Mouse (Mus musculus): ENCODE measurements around the gene Aen. TPM values are rescaled to one million over a fixed set of nuclear protein-coding genes. Genes with fewer than 3 reads are reported as not detected.

The Aen gene
- polyA plus RNA-seq, 1 experiment from 2014 or later: 57.4 TPM

DNA sequence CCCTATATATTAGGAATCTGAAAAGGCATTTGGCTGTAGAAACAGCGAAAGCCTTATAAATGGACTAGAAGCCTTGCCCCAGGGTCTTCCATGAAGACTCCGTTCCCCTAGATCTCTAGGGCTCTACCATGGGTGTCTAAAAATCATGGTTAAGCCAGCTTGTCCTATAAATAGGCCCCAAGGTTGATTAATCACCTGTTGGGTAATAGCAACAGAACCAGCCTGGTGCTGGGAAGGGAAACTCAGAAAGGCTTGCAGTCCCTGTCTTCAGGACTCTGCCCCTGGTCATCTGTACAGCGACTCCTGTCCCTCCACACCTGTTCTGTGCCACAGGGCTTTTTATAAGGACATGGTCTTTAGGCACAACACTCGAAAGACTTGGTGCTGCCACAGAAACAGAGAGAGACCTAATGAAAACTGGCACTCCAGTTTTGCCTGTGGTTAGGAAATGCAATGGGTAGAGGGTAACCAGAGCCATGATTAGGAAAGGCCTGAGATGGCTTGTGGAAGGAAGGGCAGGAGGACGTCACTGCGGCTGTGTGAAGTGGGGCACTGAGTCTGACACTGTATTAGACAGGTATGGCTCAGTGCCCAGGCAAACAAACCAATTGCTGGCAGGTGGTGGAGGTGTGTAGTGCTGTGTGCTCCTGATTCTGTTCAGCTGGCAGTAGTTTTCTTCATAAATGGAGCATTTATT is 7.7 kb downstream of the Aen start:
- no peaks in the 10 kb centered on the region for H3K27me3 ChIP-seq (ENCODE audit: insufficient read depth, poor library complexity, severe bottlenecking)
- H3K36me3 ChIP-seq: peaks cover 63% of the 10 kb centered on the region
- WGBS: 90% methylated on average over 6 of the region's 6 CpGs
- H3K4me3 ChIP-seq: no peak overlapping the region
- no peak for DNase-seq (ENCODE audit: low spot score)
- H3K9me3 ChIP-seq: no peaks in the 10 kb centered on the region
- H3K27ac ChIP-seq: no peak overlapping the region
- no peaks in the 10 kb centered on the region for H3K4me1 ChIP-seq

DNA sequence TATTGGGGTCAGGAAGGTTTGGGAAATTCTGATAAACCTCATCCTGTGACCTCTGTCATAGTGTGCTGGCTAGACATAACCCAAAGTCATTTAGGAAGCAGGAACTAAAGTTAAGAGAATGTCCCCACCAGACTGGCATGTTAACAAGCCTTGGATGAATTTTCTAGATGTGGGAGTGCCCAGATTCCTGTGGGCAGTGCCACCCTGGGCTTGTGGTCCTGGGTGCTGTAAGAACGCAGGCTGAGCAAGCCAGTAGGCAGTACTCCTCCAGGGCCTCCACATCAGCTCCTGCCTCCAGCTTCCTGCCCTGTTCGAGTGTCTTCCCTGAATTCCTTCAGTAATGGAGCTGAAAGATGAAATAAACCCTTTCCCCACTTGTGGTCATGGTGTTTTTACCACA is 8.5 kb downstream of the Aen start:
- no peak for DNase-seq (ENCODE audit: low spot score)
- Histone ChIP-seq H3K4me3 (no peak overlapping the region), H3K9me3 (no peaks in the 10 kb centered on the region), H3K36me3 (peaks cover 67% of the 10 kb centered on the region), H3K27ac (no peak overlapping the region), H3K27me3 (ENCODE audit: insufficient read depth, poor library complexity, severe bottlenecking) (no peaks in the 10 kb centered on the region), H3K4me1 (no peaks in the 10 kb centered on the region)
- 94% methylated on average over 2 of the region's 2 CpGs for WGBS

GRCm38 (mm10) chr7:78909026-78909425 is 13.4 kb downstream of the Aen start:
- H3K27me3 ChIP-seq (ENCODE audit: insufficient read depth, poor library complexity, severe bottlenecking): no peaks in the 10 kb centered on the region
- peaks cover 21% of the 10 kb centered on the region for H3K4me1 ChIP-seq
- H3K9me3 ChIP-seq: no peaks in the 10 kb centered on the region
- whole genome bisulfite sequencing: 84% methylated on average over 6 of the region's 6 CpGs
- DNase-seq (ENCODE audit: low spot score): no peak
- H3K27ac ChIP-seq: no peak overlapping the region
- H3K4me3 ChIP-seq: no peak overlapping the region
- H3K36me3 ChIP-seq: peaks cover 50% of the 10 kb centered on the region

DNA sequence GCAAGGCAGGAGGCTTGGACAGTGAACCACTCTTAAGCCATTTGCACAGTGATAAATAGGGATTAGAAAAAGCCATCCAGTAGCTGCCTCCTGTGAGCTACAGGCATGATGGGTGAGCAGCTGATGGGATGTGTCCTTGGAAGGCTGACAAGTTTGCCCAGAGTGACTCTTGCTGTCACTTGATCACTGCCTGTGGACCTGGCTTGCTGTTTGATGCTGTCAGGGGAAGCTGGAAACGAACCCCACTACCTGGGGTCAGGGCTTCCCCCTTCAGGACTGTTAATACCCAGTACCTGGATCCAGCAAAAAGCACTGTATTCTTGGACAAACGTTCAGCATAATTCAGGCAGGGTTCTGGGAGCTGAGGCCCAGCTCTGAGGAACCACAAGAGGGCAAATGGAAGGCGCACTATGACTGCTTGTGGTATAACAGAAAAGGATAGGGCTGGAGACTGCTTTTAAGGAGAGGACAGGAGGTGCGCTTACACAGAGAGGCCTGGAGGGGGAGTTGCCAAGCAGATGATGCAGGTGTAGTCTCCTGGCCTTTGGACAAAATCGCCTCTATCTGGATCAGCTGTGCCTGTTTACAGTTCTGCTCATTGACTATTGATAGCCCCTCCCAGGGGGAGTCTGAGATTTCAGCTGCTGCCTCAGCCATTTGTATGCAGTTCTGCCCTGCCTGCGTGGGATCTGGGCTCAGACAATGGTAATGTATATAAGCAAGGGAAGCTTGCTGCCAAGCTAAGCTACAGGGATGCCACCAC is 14.9 kb downstream of the Aen start:
- Histone ChIP-seq H3K4me1 (peaks cover 23% of the 10 kb centered on the region), H3K27me3 (ENCODE audit: insufficient read depth, poor library complexity, severe bottlenecking) (no peaks in the 10 kb centered on the region), H3K9me3 (no peaks in the 10 kb centered on the region), H3K4me3 (no peak overlapping the region), H3K27ac (no peak overlapping the region), H3K36me3 (peaks cover 35% of the 10 kb centered on the region)
- WGBS: 44% methylated on average over 6 of the region's 6 CpGs
- no peak for DNase-seq (ENCODE audit: low spot score)

- no peak for DNase-seq (ENCODE audit: low spot score)
- Histone ChIP-seq H3K27me3 (ENCODE audit: insufficient read depth, poor library complexity, severe bottlenecking) (no peaks in the 10 kb centered on the region), H3K4me3 (no peak overlapping the region), H3K4me1 (peaks cover 23% of the 10 kb centered on the region), H3K9me3 (no peaks in the 10 kb centered on the region), H3K27ac (no peak overlapping the region), H3K36me3 (peaks cover 28% of the 10 kb centered on the region)
- WGBS: 90% methylated on average over 4 of the region's 4 CpGs
These were observed 15.6 kb downstream of the Aen start for GRCm38 (mm10) chr7:78911209-78911608.

DNA sequence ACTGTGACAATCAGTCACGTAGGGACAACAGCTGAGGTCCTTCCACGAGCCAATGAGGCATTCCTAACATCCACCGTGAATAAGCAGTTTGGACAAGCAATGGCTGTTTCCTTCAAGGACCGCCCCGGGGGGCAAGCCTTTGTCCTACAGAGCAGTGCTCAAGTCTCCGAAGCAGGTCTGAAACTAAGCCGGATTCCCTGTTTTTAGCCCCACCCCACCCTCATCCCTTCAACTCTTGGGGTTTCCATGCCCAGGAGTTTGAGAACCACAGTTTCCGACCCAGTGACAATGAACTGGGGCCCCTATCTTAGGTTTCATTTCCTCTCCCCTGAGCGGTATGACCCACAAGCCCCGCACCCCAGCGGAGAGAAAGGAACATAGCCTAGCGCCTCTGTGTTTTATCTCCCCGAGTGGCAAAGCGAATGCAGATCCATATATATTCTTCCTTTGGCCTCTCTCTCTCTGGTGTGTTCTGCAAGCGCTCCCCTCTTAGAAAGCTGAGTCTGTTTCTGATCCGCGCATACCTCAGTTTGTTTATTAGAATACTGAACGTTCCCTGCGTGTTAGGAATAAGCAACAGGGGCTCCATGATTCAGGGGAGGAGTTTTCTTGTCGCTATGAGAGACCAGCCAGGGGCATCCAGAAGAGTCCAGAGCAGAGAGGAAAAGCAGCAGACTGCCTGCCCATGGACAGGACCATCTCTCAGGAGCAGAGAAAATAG is 16.8 kb downstream of the Aen start:
- WGBS: 21% methylated on average over 20 of the region's 20 CpGs
- Histone ChIP-seq H3K27ac (peak overlapping the region; percentile 71), H3K9me3 (no peaks in the 10 kb centered on the region), H3K36me3 (peaks cover 17% of the 10 kb centered on the region; the same call in 1 of the 2 replicates), H3K4me3 (peak overlapping the region; percentile 46), H3K4me1 (peaks cover 23% of the 10 kb centered on the region), H3K27me3 (ENCODE audit: insufficient read depth, poor library complexity, severe bottlenecking) (no peaks in the 10 kb centered on the region)
- no peak for DNase-seq (ENCODE audit: low spot score)

GRCm38 (mm10) chr7:78912974-78913474 is 17.4 kb downstream of the Aen start, which contains the start of gene Isg20:
Gene Isg20, plus strand, starts transcription at chr7:78913424.
- H3K4me3 ChIP-seq: peak within 1 kb of the TSS; percentile 46
- peak within 1 kb of the TSS; percentile 71 for H3K27ac ChIP-seq
- 73% methylated on average over 5 of the region's 5 CpGs for WGBS
- H3K36me3 ChIP-seq: peaks cover 17% of the 10 kb centered on the region; the same call in 1 of the 2 replicates
- peaks cover 23% of the 10 kb centered on the region for H3K4me1 ChIP-seq
- H3K9me3 ChIP-seq: no peaks in the 10 kb centered on the region
- no peak for DNase-seq (ENCODE audit: low spot score)
- no peaks in the 10 kb centered on the region for H3K27me3 ChIP-seq (ENCODE audit: insufficient read depth, poor library complexity, severe bottlenecking)

GRCm38 (mm10) chr7:78913649-78914544 is 18.2 kb downstream of the Aen start:
- no peaks in the 10 kb centered on the region for H3K9me3 ChIP-seq
- peaks cover 9% of the 10 kb centered on the region; the same call in 1 of the 2 replicates for H3K36me3 ChIP-seq
- 69% methylated on average over 19 of the region's 19 CpGs for WGBS
- no peak for DNase-seq (ENCODE audit: low spot score)
- peaks cover 23% of the 10 kb centered on the region for H3K4me1 ChIP-seq
- no peak overlapping the region for H3K27ac ChIP-seq
- no peak overlapping the region for H3K4me3 ChIP-seq
- H3K27me3 ChIP-seq (ENCODE audit: insufficient read depth, poor library complexity, severe bottlenecking): 0 out of 2 replicates have a peak, but pooled peaks cover 6% of the 10 kb centered on the region

- peaks cover 23% of the 10 kb centered on the region for H3K4me1 ChIP-seq
- no peak overlapping the region for H3K4me3 ChIP-seq
- H3K9me3 ChIP-seq: no peaks in the 10 kb centered on the region
- WGBS: 65% methylated on average over 3 of the region's 3 CpGs
- H3K27ac ChIP-seq: no peak overlapping the region
- peaks cover 4% of the 10 kb centered on the region; the same call in 1 of the 2 replicates for H3K36me3 ChIP-seq
- 0 out of 2 replicates have a peak, but pooled peaks cover 12% of the 10 kb centered on the region for H3K27me3 ChIP-seq (ENCODE audit: insufficient read depth, poor library complexity, severe bottlenecking)
- DNase-seq (ENCODE audit: low spot score): no peak
These were observed 18.8 kb downstream of the Aen start for GRCm38 (mm10) chr7:78914545-78914845.

DNA sequence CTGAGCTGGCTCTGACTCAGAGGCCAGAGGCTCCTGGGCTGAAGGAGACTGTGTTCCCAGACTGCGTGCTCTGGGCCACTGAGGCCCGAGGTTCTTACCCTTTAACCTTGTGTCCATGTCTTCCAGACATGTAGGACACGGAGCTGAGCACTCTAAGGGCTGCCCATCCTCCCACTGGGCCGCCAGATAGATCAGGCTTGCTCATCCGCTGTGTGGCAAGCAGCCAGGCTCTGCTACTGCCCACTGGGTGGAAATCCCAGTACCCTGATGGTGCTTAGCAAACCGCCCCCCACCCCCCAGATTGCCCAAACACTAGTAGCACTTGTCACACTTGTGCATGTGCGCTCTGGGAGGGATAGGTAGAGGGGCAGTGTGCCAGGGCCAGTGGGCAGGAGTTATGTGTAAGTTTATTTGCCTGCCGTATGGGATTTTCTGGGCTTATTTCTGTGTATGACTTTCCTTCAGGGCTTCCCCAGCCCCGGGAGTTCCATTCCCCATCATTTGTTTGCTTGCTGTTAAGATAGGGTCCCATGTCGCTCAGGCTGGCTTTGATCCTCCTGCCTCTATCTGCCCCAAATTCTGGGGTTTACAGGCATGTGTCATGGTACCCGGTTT is 19.3 kb downstream of the Aen start:
- Histone ChIP-seq H3K9me3 (no peaks in the 10 kb centered on the region), H3K27me3 (ENCODE audit: insufficient read depth, poor library complexity, severe bottlenecking) (peaks cover 17% of the 10 kb centered on the region), H3K4me3 (no peak overlapping the region), H3K27ac (no peak overlapping the region), H3K36me3 (no peaks in the 10 kb centered on the region), H3K4me1 (peaks cover 23% of the 10 kb centered on the region)
- WGBS: 80% methylated on average over 11 of the region's 11 CpGs
- no peak for DNase-seq (ENCODE audit: low spot score)

GRCm38 (mm10) chr7:78918686-78919085 is 23.0 kb downstream of the Aen start:
- peaks cover 37% of the 10 kb centered on the region for H3K27me3 ChIP-seq (ENCODE audit: insufficient read depth, poor library complexity, severe bottlenecking)
- H3K4me3 ChIP-seq: no peak overlapping the region
- no peaks in the 10 kb centered on the region for H3K36me3 ChIP-seq
- H3K27ac ChIP-seq: no peak overlapping the region
- H3K9me3 ChIP-seq: no peaks in the 10 kb centered on the region
- no peak for DNase-seq (ENCODE audit: low spot score)
- 64% methylated on average over 4 of the region's 4 CpGs for whole genome bisulfite sequencing
- H3K4me1 ChIP-seq: peaks cover 5% of the 10 kb centered on the region

- Histone ChIP-seq H3K27me3 (ENCODE audit: insufficient read depth, poor library complexity, severe bottlenecking) (peaks cover 58% of the 10 kb centered on the region), H3K27ac (no peak overlapping the region), H3K4me3 (no peak overlapping the region), H3K36me3 (no peaks in the 10 kb centered on the region), H3K9me3 (no peaks in the 10 kb centered on the region), H3K4me1 (no peaks in the 10 kb centered on the region)
- WGBS: 83% methylated on average over 7 of the region's 7 CpGs
- no peak for DNase-seq (ENCODE audit: low spot score)
These were observed 26.9 kb downstream of the Aen start for GRCm38 (mm10) chr7:78922506-78922905.
